Comparison of ENCODE assay signal across 8 mouse cellular contexts in the genomic region with DNA sequence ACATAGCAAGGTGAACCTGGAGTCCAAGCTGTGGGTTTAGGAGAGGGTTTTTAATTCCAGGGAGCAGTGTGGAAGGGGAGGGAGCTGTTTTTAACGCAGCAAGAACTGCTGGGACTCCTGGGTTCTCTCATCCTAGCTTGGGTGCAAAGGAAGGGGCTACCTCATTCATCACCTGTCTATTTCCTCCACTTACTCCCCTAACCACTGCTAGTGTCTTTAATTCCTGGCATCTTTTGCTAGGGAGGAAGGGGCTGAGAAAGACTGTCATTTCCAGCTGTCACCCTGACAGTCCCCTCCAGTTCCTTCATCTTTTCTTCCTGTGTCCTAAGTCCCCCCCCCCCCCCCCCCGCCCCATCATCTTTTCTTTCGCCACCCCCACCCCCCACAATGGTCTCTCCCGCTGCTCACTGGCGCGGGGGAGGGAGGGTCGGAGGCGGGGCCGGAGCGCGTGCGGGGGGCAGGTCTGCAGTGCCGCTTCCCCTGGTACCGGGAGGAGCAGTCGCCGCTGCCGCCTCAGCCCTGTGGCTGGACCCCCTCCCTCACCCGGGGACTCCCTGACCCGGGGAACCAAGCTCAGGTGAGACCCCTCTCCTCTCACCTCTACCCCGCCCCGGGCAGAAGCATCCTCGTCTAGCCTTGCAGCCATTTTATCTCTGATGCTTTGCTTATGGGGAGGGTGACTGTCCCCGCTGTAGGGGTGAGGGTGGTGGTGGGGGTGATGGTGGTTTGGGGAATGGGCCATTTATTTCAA. TPM values are rescaled to one million over a fixed set of nuclear protein-coding genes. Genes with fewer than 3 reads are reported as not detected.
DNase-seq lines count a peak whose midpoint lies in the region; ATAC-seq and TF ChIP-seq lines count a peak whose summit lies in the region.

A gene (plus strand): TSS at position 425 of the 751 bp plus-strand sequence.

- no peaks in the 10 kb centered on the region for H3K9me3 ChIP-seq in heart, embryonic 15.5 days (replicated peaks)

- DNase-seq in CD4-positive, CD25-positive, alpha-beta regulatory T cell, adult 2 months (ENCODE audit: low read depth, low spot score) = peak; percentile 71
- no peak for DNase-seq in Patski (ENCODE audit: low read depth, low spot score)
- DNase-seq in layer of hippocampus, postnatal 10 days (ENCODE audit: low spot score in 2 of 2) = peak; percentile 75 to 79
- peak; percentile 37 for DNase-seq in lung, postnatal 14 days
- DNase-seq in right cerebral cortex, postnatal 10 days (ENCODE audit: low spot score in 2 of 2) = peak; percentile 86
- no peak for DNase-seq in gastrocnemius, adult 8-10 months (ENCODE audit: low spot score in 2 of 2)

- no peaks in the 10 kb centered on the region for H3K27me3 ChIP-seq in Patski
- H3K27me3 ChIP-seq in heart, embryonic 15.5 days = no peaks in the 10 kb centered on the region

- in situ Hi-C loops in Patski (cut with MboI; ENCODE audit: low pct_unique_long_range_greater_than_20kb) = no loop called here

- no peak for ATAC-seq in Patski
- ATAC-seq in common myeloid progenitor, adult 5-6 weeks (replicated peaks; ENCODE audit: low read depth, poor library complexity, severe bottlenecking) = peak; percentile 59
- peak; percentile 29; the same call in 1 of the 2 replicates for ATAC-seq in heart, embryonic 15.5 days (replicated peaks; ENCODE audit: insufficient number of reproducible peaks, insufficient read depth, low FRiP score, low read depth)

- H3K9ac ChIP-seq in heart, embryonic 15.5 days = peak within 1 kb of the TSS; percentile 67

- no peak for TF ChIP-seq CTCF in Patski (IDR thresholded peaks at IDR 0.05)

- H3K4me3 ChIP-seq in heart, embryonic 15.5 days = peak within 1 kb of the TSS; percentile 70

- peaks cover 27% of the 10 kb centered on the region for H3K36me3 ChIP-seq in heart, embryonic 15.5 days

- WGBS in heart, embryonic 15.5 days = under 1% methylated on average over 10 of the region's 23 CpGs

- peaks cover 36% of the 10 kb centered on the region for H3K4me1 ChIP-seq in heart, embryonic 15.5 days (replicated peaks)

- POLR2A ChIA-PET in Patski (lab: Charles Lee) = interaction anchor here (2.2 to 2.9 kb wide), 3 partner anchors 8 to 38 kb away, joined by 5 to 10 read pairs (median 9); a partner anchor contains a TSS

- CTCF ChIA-PET in Patski (lab: Charles Lee) = interaction anchor here (1.2 to 1.8 kb wide), 2 partner anchors 11 to 115 kb away, joined by 4 to 5 read pairs; no protein-coding TSS in a partner anchor

- peak within 1 kb of the TSS; percentile 84 for H3K4me2 ChIP-seq in heart, embryonic 15.5 days

- H3K27ac ChIP-seq in heart, embryonic 15.5 days = peak within 1 kb of the TSS; percentile 93

RNA-seq across cellular contexts. Expression of the gene that starts here (rescaled TPM):
- 13.8 TPM for polyA plus RNA-seq in Patski (2021)
- 1.3 and 1.5 TPM in 2 replicates for total RNA-seq in common myeloid progenitor, adult 5-6 weeks (2017)
- polyA plus RNA-seq in heart, embryonic 15.5 days (2015; fragmentation: Nextera tagmentation; extraction: Ambion mirVana) = 12.9 and 13.6 TPM in 2 replicates
- 100 to 1,000 TPM; 317 to 343 TPM for total RNA-seq in layer of hippocampus, postnatal 10 days (2021)
- total RNA-seq in gastrocnemius, adult 8-10 months (2022) = under 1 TPM; 0.16 to 0.34 (median 0.23) TPM

Comparison
In these comparisons a context has a peak if more than half of its experiments do, and no peak if none do; other contexts are left out.
1. RNA of the gene that starts here (total RNA-seq): 317 to 343 TPM in layer of hippocampus, postnatal 10 days; 1.3 to 1.5 TPM in common myeloid progenitor, adult 5-6 weeks and 0.16 to 0.34 TPM in gastrocnemius, adult 8-10 months; every median in the first group is over 100 times any median in the second.
2. DNase-seq: peak in CD4-positive, CD25-positive, alpha-beta regulatory T cell, adult 2 months (single experiment), layer of hippocampus, postnatal 10 days (2 of 2), lung, postnatal 14 days (single experiment) and right cerebral cortex, postnatal 10 days (2 of 2); none in Patski (single experiment) and gastrocnemius, adult 8-10 months (0 of 2).